In the genomic region with DNA sequence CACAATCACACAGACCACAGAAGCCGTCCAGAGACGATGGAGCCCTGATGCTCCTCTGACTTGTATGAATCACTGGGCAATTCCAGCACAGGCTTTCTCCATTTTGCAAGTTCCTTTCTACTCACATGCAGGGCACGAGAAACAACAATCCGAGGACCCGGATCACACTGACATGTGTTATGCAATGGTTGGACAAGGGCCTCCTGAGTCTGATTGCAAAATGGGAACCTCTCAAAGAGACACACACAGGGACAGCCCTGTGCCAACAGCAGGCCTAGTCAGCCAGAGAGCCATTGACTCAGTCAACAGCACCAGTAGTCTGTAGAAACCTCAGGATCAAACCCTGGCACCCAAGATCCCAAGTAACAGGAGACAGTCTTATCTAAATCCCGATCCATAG, we compare ENCODE assay signal across 18 mouse cellular contexts.
A peak's percentile ranks its signal among the peaks of the same experiment; 100 is the strongest.
DNase-seq lines count a peak whose midpoint lies in the region; ATAC-seq and TF ChIP-seq lines count a peak whose summit lies in the region.
"Had no signal": no experiment of that assay in that cellular context is flagged by ENCODE, and none has a peak within 500 bp of the region (broad histone marks: within the 10 kb centered on the region; RNA-seq: fewer than 3 reads in every experiment).

No protein-coding gene starts in this region.

- no peaks in the 10 kb centered on the region for H3K36me3 ChIP-seq in midbrain, embryonic 11.5 days (ENCODE audit: control insufficient read depth, insufficient read depth, low read length)
- no peaks in the 10 kb centered on the region for H3K36me3 ChIP-seq in midbrain, postnatal 0 days (ENCODE audit: insufficient read depth, low read length)
- H3K36me3 ChIP-seq in lung, postnatal 0 days (ENCODE audit: insufficient read depth, low read length) = no peaks in the 10 kb centered on the region
- H3K36me3 ChIP-seq: hindbrain, embryonic 10.5 days; limb, embryonic 13.5 days; midbrain, embryonic 10.5 days; neural tube, embryonic 13.5 days had no signal

- H3K4me3 ChIP-seq in midbrain, embryonic 11.5 days (ENCODE audit: low read depth, low read length) = no peak overlapping the region
- no peak overlapping the region for H3K4me3 ChIP-seq in midbrain, postnatal 0 days (ENCODE audit: low read depth, low read length)
- H3K4me3 ChIP-seq in lung, postnatal 0 days (ENCODE audit: low read depth, low read length) = no peak overlapping the region
- H3K4me3 ChIP-seq: erythroblast, embryonic 14.5 days; hindbrain, embryonic 10.5 days; limb, embryonic 13.5 days; midbrain, embryonic 10.5 days; neural tube, embryonic 13.5 days had no signal

- H3K4me2 ChIP-seq in midbrain, embryonic 11.5 days = no peak overlapping the region
- no peak overlapping the region for H3K4me2 ChIP-seq in midbrain, postnatal 0 days (ENCODE audit: low read depth, low read length, poor library complexity, severe bottlenecking)
- H3K4me2 ChIP-seq in lung, postnatal 0 days (replicated peaks; ENCODE audit: low read depth, low read length) = no peak overlapping the region
- H3K4me2 ChIP-seq: limb, embryonic 13.5 days; lung, embryonic 14.5 days; neural tube, embryonic 13.5 days had no signal

- TF ChIP-seq CTCF in midbrain, postnatal 0 days (IDR thresholded peaks at IDR 0.05) = no peak
- TF ChIP-seq CTCF in lung, postnatal 0 days (IDR thresholded peaks at IDR 0.05) = no peak

- H3K9ac ChIP-seq in midbrain, embryonic 11.5 days (ENCODE audit: low read length) = no peak overlapping the region
- H3K9ac ChIP-seq in midbrain, postnatal 0 days (replicated peaks; ENCODE audit: low read length, poor library complexity, severe bottlenecking) = no peak overlapping the region
- no peak overlapping the region for H3K9ac ChIP-seq in lung, postnatal 0 days (replicated peaks; ENCODE audit: low read depth)
- H3K9ac ChIP-seq: limb, embryonic 13.5 days; lung, embryonic 14.5 days; neural tube, embryonic 13.5 days had no signal

- 88% methylated on average over 6 of the region's 6 CpGs for WGBS in midbrain, embryonic 11.5 days
- 92% methylated on average over 6 of the region's 6 CpGs for WGBS in midbrain, postnatal 0 days
- WGBS in lung, postnatal 0 days = 52% methylated on average over 6 of the region's 6 CpGs

- peak; percentile 43; the same call in 1 of the 2 replicates for TF ChIP-seq EP300 in lung, postnatal 0 days (IDR thresholded peaks at IDR 0.05)

- no peaks in the 10 kb centered on the region for H3K27me3 ChIP-seq in midbrain, embryonic 11.5 days (ENCODE audit: control insufficient read depth, insufficient read depth, low read length)
- no peaks in the 10 kb centered on the region for H3K27me3 ChIP-seq in midbrain, postnatal 0 days (ENCODE audit: insufficient read depth, low read length)
- H3K27me3 ChIP-seq in lung, postnatal 0 days (replicated peaks; ENCODE audit: insufficient read depth, low read length) = no peaks in the 10 kb centered on the region
- H3K27me3 ChIP-seq: limb, embryonic 13.5 days; neural tube, embryonic 13.5 days had no signal

- H3K27ac ChIP-seq in midbrain, embryonic 11.5 days (ENCODE audit: low read depth, low read length) = no peak overlapping the region
- no peak overlapping the region for H3K27ac ChIP-seq in midbrain, postnatal 0 days (ENCODE audit: low read depth, low read length)
- H3K27ac ChIP-seq in lung, postnatal 0 days (ENCODE audit: low read length) = no peak overlapping the region
- H3K27ac ChIP-seq: hindbrain, embryonic 10.5 days; limb, embryonic 13.5 days; midbrain, embryonic 10.5 days; neural tube, embryonic 13.5 days had no signal

- no peak for ATAC-seq in midbrain, embryonic 11.5 days (ENCODE audit: low FRiP score)
- ATAC-seq in midbrain, postnatal 0 days (ENCODE audit: low FRiP score) = no peak
- peak; percentile 72 for ATAC-seq in lung, postnatal 0 days
- ATAC-seq: forebrain, embryonic 16.5 days had no signal

- H3K9me3 ChIP-seq in midbrain, embryonic 11.5 days (ENCODE audit: control insufficient read depth, low read length) = no peaks in the 10 kb centered on the region
- no peaks in the 10 kb centered on the region for H3K9me3 ChIP-seq in midbrain, postnatal 0 days (ENCODE audit: low read length)
- H3K9me3 ChIP-seq in lung, postnatal 0 days (ENCODE audit: low read length) = no peaks in the 10 kb centered on the region
- H3K9me3 ChIP-seq: hindbrain, embryonic 10.5 days; limb, embryonic 13.5 days; midbrain, embryonic 10.5 days; neural tube, embryonic 13.5 days had no signal

- intact Hi-C loops in gastrocnemius, postnatal 14 days (cut with DNase I; ENCODE audit: low total_unique reads) = no loop called here
- intact Hi-C loops in left cerebral cortex, postnatal 4 days (cut with DNase I) = no loop called here

- peak; percentile 7 for DNase-seq in gastrocnemius, adult 18-20 months (ENCODE audit: low spot score)
- no peak for DNase-seq in gastrocnemius, postnatal 14 days
- peak; percentile 47 for DNase-seq in midbrain, embryonic 11.5 days (ENCODE audit: low spot score, missing footprints)
- no peak for DNase-seq in midbrain, postnatal 0 days (ENCODE audit: low spot score)
- DNase-seq in lung, postnatal 0 days (ENCODE audit: low spot score) = peak; percentile 74
- no peak for DNase-seq in layer of hippocampus, postnatal 14 days (ENCODE audit: low spot score in 2 of 2)
- DNase-seq in left cerebral cortex, postnatal 4 days = no peak
- DNase-seq in right cerebral cortex, adult 18-20 months = no peak
- DNase-seq: cerebellum, adult 18-20 months; kidney, adult 2 months; kidney, postnatal 14 days; lung, embryonic 14.5 days had no signal

- peaks cover 4% of the 10 kb centered on the region for H3K4me1 ChIP-seq in midbrain, embryonic 11.5 days (ENCODE audit: control insufficient read depth, insufficient read depth, low read length)
- no peaks in the 10 kb centered on the region for H3K4me1 ChIP-seq in midbrain, postnatal 0 days (ENCODE audit: insufficient read depth, low read length)
- H3K4me1 ChIP-seq in lung, postnatal 0 days (ENCODE audit: insufficient read depth, low read depth, low read length) = no peaks in the 10 kb centered on the region
- H3K4me1 ChIP-seq: neural tube, embryonic 13.5 days had no signal

Comparison
In these comparisons a context has a peak if more than half of its experiments do, and no peak if none do; other contexts are left out.
1. DNase-seq: peak in gastrocnemius, adult 18-20 months (single experiment), midbrain, embryonic 11.5 days (single experiment) and lung, postnatal 0 days (single experiment); none in gastrocnemius, postnatal 14 days (single experiment), midbrain, postnatal 0 days (single experiment), layer of hippocampus, postnatal 14 days (0 of 2), left cerebral cortex, postnatal 4 days (single experiment) and right cerebral cortex, adult 18-20 months (single experiment).